Mouse (Mus musculus) erythroblast, embryonic 14.5 days (primary cell): Measurements from ENCODE around the gene Cpm.

Source experiments
- GATA1 ChIP-seq: IDR thresholded peaks from 2 replicates; pipeline ENCODE4 v1.6.1; 2012; ENCODE audit warnings: low read length, inconsistent platforms, mixed read lengths
- TAL1 ChIP-seq: IDR thresholded peaks from 3 replicates; pipeline ENCODE4 v1.6.1; 2012; ENCODE audit warnings: low read length, inconsistent platforms, mixed read lengths

GRCm38 (mm10) chr10:117619862-117620179, 9.5 kb upstream of the Cpm start:
- TF ChIP-seq GATA1 (no peak), TAL1 (no peak)
